8 mouse cellular contexts compared by ENCODE assay signal in the genomic region with DNA sequence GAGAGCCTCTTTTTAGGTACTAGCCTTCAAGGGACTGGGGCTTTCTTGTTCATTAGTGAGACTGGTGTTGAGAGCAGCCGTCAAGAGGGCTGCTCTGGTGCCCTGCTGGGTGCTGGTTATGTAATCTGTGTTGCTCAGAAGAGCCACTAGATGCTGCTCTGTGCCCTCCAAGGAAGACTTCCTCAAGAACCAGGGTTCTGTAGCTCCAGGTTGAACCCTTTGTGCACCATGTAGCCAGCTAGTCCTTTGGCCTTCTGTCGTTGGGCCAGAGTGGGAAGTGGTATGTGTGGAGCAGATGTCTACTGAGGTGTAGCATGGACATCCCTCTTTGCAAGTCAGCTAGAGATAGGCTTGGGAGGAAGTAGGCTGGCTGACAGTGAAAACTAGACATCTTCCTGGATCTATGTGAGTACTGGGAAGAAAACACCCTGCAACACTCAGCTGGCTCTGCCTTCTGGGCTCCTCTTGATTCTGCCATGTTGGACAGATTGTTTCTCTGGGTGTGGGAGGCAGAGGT. TPM values are rescaled to one million over a fixed set of nuclear protein-coding genes. Genes with fewer than 3 reads are reported as not detected.
DNase-seq lines count a peak whose midpoint lies in the region; ATAC-seq and TF ChIP-seq lines count a peak whose summit lies in the region.
"Had no signal": no experiment of that assay in that cellular context is flagged by ENCODE, and none has a peak within 500 bp of the region (broad histone marks: within the 10 kb centered on the region; RNA-seq: fewer than 3 reads in every experiment).

No protein-coding gene starts in this region.

- H3K79me2 ChIP-seq in CH12.LX (replicated peaks; ENCODE audit: control insufficient read depth, extremely low read depth, insufficient read depth, poor library complexity, severe bottlenecking), result peaks cover 16% of the 10 kb centered on the region; the same call in 1 of the 2 replicates

- in situ Hi-C loops in CH12.LX (cut with MboI; ENCODE audit: low pct_ligation_motif_present, low pct_unique_long_range_greater_than_20kb, low sequenced_read_pairs), result loop anchor here (25.0 kb wide), 1 partner anchor 338 kb away; a partner anchor contains a TSS

- no peak for TF ChIP-seq EP300 in CH12.LX (IDR thresholded peaks at IDR 0.05; ENCODE audit: low read length)
- TF ChIP-seq EP300 in lung, postnatal 0 days (IDR thresholded peaks at IDR 0.05), result no peak

- dilution Hi-C loops in CH12.LX (cut with MboI; ENCODE audit: extremely low pct_ligation_motif_present, extremely low pct_unique_long_range_greater_than_20kb, low sequenced_read_pairs), result no loop called here

- no peak for TF ChIP-seq POLR2A in CH12.LX (IDR thresholded peaks at IDR 0.05; ENCODE audit: low read depth, low read length)

- TF ChIP-seq RAD21 in CH12.LX (IDR thresholded peaks at IDR 0.05; ENCODE audit: low read depth, low read length), result peak; percentile 87

- no peak for ATAC-seq in lung, postnatal 0 days

- H3K4me3 ChIP-seq in CH12.LX (replicated peaks in 1 of 3; ENCODE audit: low read depth in 2 of 3, low read length in 2 of 3, poor library complexity in 1 of 3), result no peak overlapping the region
- no peak overlapping the region for H3K4me3 ChIP-seq in lung, postnatal 0 days (ENCODE audit: low read depth, low read length)
- H3K4me3 ChIP-seq: neural tube, embryonic 13.5 days had no signal

- peak; percentile 60 for DNase-seq in layer of hippocampus, adult 11-12 months (ENCODE audit: low spot score)
- no peak for DNase-seq in layer of hippocampus, postnatal 36 days
- peak; percentile 56 for DNase-seq in CH12.LX (ENCODE audit: extremely low read depth)
- DNase-seq in brain, adult 2 months (ENCODE audit: low read depth, low spot score), result peak; percentile 95
- peak; percentile 46 for DNase-seq in lung, postnatal 0 days (ENCODE audit: low spot score)
- no peak for DNase-seq in urinary bladder, postnatal 4 days (ENCODE audit: low spot score in 2 of 2)
- no peak for DNase-seq in neural tube, embryonic 10.5 days (ENCODE audit: extremely low spot score, low spot score)

- H3K27ac ChIP-seq in CH12.LX (ENCODE audit: insufficient read depth, low read depth), result no peak overlapping the region
- no peak overlapping the region for H3K27ac ChIP-seq in lung, postnatal 0 days (ENCODE audit: low read length)
- H3K27ac ChIP-seq: neural tube, embryonic 13.5 days had no signal

- 32% methylated on average over 2 of the region's 2 CpGs for WGBS in lung, postnatal 0 days

- peaks cover 35 to 76% of the 10 kb centered on the region in 2 experiments for H3K36me3 ChIP-seq in CH12.LX (replicated peaks in 1 of 2; ENCODE audit: control insufficient read depth in 1 of 2, insufficient read depth in 1 of 2, low read length in 1 of 2)
- peaks cover 13% of the 10 kb centered on the region for H3K36me3 ChIP-seq in lung, postnatal 0 days (ENCODE audit: insufficient read depth, low read length)

- H3K4me1 ChIP-seq in CH12.LX (ENCODE audit: control insufficient read depth in 1 of 2, insufficient read depth in 2 of 2), result peaks cover 12 to 42% of the 10 kb centered on the region in 2 experiments
- peaks cover 11% of the 10 kb centered on the region for H3K4me1 ChIP-seq in lung, postnatal 0 days (ENCODE audit: insufficient read depth, low read depth, low read length)

- no peaks in the 10 kb centered on the region for H3K27me3 ChIP-seq in CH12.LX (replicated peaks)
- H3K27me3 ChIP-seq in lung, postnatal 0 days (replicated peaks; ENCODE audit: insufficient read depth, low read length), result no peaks in the 10 kb centered on the region

- H3K9me3 ChIP-seq in CH12.LX (replicated peaks; ENCODE audit: low read length), result no peaks in the 10 kb centered on the region
- H3K9me3 ChIP-seq in lung, postnatal 0 days (ENCODE audit: low read length), result no peaks in the 10 kb centered on the region
- H3K9me3 ChIP-seq: neural tube, embryonic 13.5 days had no signal

- H3K4me2 ChIP-seq in CH12.LX (ENCODE audit: insufficient read depth, low read depth, poor library complexity, severe bottlenecking), result no peak overlapping the region
- no peak overlapping the region for H3K4me2 ChIP-seq in lung, postnatal 0 days (replicated peaks; ENCODE audit: low read depth, low read length)
- H3K4me2 ChIP-seq: neural tube, embryonic 13.5 days had no signal

- no peak overlapping the region for H3K9ac ChIP-seq in CH12.LX (ENCODE audit: insufficient read depth, low read depth)
- no peak overlapping the region for H3K9ac ChIP-seq in lung, postnatal 0 days (replicated peaks; ENCODE audit: low read depth)
- H3K9ac ChIP-seq: neural tube, embryonic 13.5 days had no signal

- peak in 1 of 2 experiments; percentile 79; a peak in 2 of 4 replicates for TF ChIP-seq CTCF in CH12.LX (conservative IDR thresholded peaks at IDR 0.05 in 1 of 2, IDR thresholded peaks at IDR 0.05 in 1 of 2; ENCODE audit: low read depth in 2 of 2, low read length in 2 of 2)
- TF ChIP-seq CTCF in lung, postnatal 0 days (IDR thresholded peaks at IDR 0.05), result peak; percentile 66

TF ChIP-seq in CH12.LX, 34 proteins besides CTCF, POLR2A, EP300 and RAD21:
- TF ChIP-seq ZC3H11A (IDR thresholded peaks at IDR 0.05; ENCODE audit: low read depth, low read length) (peak; percentile 59), IRF4 (IDR thresholded peaks at IDR 0.05; ENCODE audit: low read depth, low read length) (peak; percentile 38; the same call in 1 of the 2 replicates), SMC3 (IDR thresholded peaks at IDR 0.05; ENCODE audit: low read depth, low read length) (peak; percentile 83), MEF2A (IDR thresholded peaks at IDR 0.05; ENCODE audit: borderline replicate concordance, low read depth, low read length) (no peak), SIN3A (IDR thresholded peaks at IDR 0.05; ENCODE audit: low read length) (0 out of 2 replicates have a peak, but pooled peaks have one; percentile 47), ELF1 (IDR thresholded peaks at IDR 0.05; ENCODE audit: low read depth, low read length) (0 out of 2 replicates have a peak, but pooled peaks have one; percentile 23), MAZ (IDR thresholded peaks at IDR 0.05; ENCODE audit: low read depth, low read length) (no peak)

RNA-seq across cellular contexts. Expression of a gene that starts 2.6 kb away (rescaled TPM):
- 100 to 1,000 TPM; 226 to 242 TPM for total RNA-seq in layer of hippocampus, postnatal 36 days (2021)
- total RNA-seq in CH12.LX (2012; rRNA removed) (12.7 and 23.3 TPM in 2 replicates), CH12.LX (2014; rRNA removed) (2.6 and 2.8 TPM in 2 replicates)
- 2.7 and 3.5 TPM in 2 replicates for polyA plus RNA-seq in CH12.LX (2012; ENCODE audit: insufficient read length, low read depth)
- 0.39 and 0.48 TPM in 2 replicates for polyA plus RNA-seq in lung, postnatal 0 days (2015; fragmentation: Nextera tagmentation; extraction: Ambion mirVana)

RNA-seq across cellular contexts. Expression of a gene that starts 45.8 kb away (rescaled TPM):
- 100 to 1,000 TPM; 100 to 101 TPM for total RNA-seq in layer of hippocampus, postnatal 36 days (2021)
- total RNA-seq in CH12.LX (2012; rRNA removed), result 141 and 157 TPM in 2 replicates
- 105 and 116 TPM in 2 replicates for total RNA-seq in CH12.LX (2014; rRNA removed)
- polyA plus RNA-seq in CH12.LX (2012; ENCODE audit: insufficient read length, low read depth), result 179 and 191 TPM in 2 replicates
- polyA plus RNA-seq in lung, postnatal 0 days (2015; fragmentation: Nextera tagmentation; extraction: Ambion mirVana), result 173 and 190 TPM in 2 replicates

Comparison
In these comparisons a context has a peak if more than half of its experiments do, and no peak if none do; other contexts are left out.
1. DNase-seq: peak in layer of hippocampus, adult 11-12 months (single experiment), CH12.LX (single experiment), brain, adult 2 months (single experiment) and lung, postnatal 0 days (single experiment); none in layer of hippocampus, postnatal 36 days (0 of 2), urinary bladder, postnatal 4 days (0 of 2) and neural tube, embryonic 10.5 days (single experiment).
2. RNA of a gene that starts 2.6 kb away (total RNA-seq): 226 to 242 TPM in layer of hippocampus, postnatal 36 days; 2.6 to 23.3 TPM in CH12.LX; every median in the first group is over 4 times any median in the second.